Mouse (Mus musculus) urinary bladder, adult 2 months (tissue): ENCODE results near the gene Fam83f. TPM values are rescaled to one million over a fixed set of nuclear protein-coding genes. Genes with fewer than 3 reads are reported as not detected.
"Not testable (repeated sequence)": the region's sequence is repeated elsewhere in the genome, so short reads cannot be mapped to it uniquely, and the experiment has no call there.

ENCODE experiments used
- DNase-seq: peaks from one replicate; pipeline ENCODE4 v3.0.0; 2022; ENCODE audit warnings: low spot score
- polyA plus RNA-seq: library from polyadenylated mRNA; depleted of rRNA; stranded (reverse); fragments of >200 nt; gene quantifications from 2 replicates; pipeline ENCODE4 v1.2.3, GENCODE M21; 2012

Gene Fam83f
- polyA plus RNA-seq, 1 experiment: 19.9 TPM

- DNase-seq: peak; percentile 60
These were observed 34.3 kb downstream of the Fam83f start for GRCm38 (mm10) chr15:80705828-80706549.

DNA sequence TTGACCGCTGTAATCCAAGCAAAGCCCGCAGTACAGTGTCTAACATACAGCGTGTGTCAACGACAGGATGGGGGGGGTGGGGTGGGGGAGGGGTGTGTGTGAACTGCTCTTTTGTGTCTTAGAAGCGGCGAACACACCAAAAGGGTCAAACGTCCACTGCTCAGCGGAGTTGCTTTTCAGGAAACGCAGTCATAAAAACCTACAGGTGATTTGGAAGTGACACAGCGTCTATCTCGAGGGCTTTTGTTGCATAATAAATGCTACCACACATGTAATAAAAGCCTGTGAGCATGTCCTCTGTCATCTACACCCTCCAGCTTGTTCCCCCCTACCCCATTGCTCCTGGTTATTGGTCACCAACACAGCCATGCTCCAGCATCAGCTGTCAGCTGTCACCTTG, 34.9 kb downstream of the Fam83f start:
- no peak for DNase-seq

GRCm38 (mm10) chr15:80707088-80707487, 35.4 kb downstream of the Fam83f start:
- no peak for DNase-seq

- no peak for DNase-seq
These were observed 37.9 kb downstream of the Fam83f start for GRCm38 (mm10) chr15:80709593-80709992.

DNA sequence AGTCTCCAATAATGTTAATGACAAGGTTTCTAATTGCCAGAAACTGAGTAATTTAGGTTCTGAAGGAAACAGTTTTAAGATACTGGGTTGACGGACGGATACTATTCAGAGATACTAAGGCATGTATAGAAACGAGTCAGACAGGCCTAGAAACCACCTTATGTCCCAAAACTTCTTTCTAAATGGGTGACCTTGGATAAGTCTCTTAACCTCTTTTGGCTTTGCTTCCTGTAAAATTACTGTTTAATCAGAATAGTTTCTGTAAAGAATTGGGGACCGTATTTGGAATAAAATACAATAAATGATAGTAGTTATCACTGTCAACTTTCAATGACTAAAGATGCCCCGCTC, 38.6 kb downstream of the Fam83f start:
- DNase-seq: no peak

- peak; percentile 96 for DNase-seq
These were observed 39.1 kb downstream of the Fam83f start, which contains the start of gene Tnrc6b for GRCm38 (mm10) chr15:80710608-80711363. TSS of gene Tnrc6b (plus strand) at chr15:80711313.

DNA sequence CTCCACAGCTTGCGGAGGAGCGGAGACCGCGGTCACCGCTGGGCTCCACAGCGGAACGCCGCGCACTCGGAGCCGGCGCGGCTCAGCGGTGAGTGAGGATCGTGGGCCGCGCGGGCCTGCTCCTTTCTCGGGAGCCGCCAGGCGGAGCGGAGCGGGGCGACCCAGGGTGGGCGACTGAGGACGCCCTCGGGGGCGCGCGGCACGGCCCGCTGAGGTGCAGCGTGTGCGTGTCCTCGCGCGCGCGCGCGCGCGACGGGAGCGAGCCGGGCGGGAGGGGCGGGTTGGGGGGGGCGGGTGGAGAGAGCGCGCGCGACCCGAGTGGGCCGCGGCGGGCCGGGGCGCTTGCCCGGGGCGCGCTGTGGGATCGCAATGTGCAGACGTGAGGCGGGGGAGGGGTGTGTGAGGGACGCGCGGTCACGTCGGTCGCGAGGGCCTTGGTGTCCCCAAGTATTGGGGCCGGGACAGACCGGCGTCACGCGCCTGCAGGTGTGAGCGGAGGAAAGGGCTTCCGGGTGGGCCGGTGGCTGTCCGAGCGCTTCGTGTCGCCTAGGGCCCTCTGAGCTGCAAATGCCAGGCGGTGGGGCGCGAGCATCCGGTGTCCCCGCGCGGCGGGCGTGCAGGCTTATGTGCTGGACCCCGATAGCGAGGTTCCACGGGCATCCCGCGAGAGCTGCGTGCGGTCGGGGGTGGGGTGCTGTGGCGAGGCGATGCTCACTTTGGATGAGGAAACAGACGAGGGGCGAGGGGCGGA, 39.9 kb downstream of the Fam83f start:
- DNase-seq: no peak

GRCm38 (mm10) chr15:80714299-80714698, 42.7 kb downstream of the Fam83f start:
- no peak for DNase-seq

DNA sequence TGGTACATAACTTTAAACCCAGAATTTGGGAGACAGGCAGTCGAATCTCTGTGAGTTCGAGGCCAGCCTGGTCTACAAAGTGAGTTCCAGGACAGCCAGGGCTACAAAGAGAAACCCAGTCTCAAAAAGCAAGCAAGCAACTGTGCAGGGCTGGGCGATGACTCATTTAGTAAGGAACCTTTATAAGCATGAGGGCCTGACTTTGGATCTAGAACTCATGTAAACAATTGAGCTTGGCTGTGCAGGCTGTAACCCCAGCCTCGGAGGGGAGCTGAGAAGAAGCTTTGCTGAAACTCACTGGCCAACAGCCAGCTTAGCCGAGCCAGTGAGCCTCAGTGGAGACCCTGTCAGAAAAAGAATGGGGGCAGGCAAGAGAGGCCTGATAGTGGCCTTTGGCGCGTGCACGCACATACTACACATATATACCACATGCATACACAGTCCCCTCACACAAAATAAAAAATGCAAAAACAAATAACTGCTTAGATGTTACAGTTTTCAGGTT, 45.0 kb downstream of the Fam83f start:
- DNase-seq: no peak

DNA sequence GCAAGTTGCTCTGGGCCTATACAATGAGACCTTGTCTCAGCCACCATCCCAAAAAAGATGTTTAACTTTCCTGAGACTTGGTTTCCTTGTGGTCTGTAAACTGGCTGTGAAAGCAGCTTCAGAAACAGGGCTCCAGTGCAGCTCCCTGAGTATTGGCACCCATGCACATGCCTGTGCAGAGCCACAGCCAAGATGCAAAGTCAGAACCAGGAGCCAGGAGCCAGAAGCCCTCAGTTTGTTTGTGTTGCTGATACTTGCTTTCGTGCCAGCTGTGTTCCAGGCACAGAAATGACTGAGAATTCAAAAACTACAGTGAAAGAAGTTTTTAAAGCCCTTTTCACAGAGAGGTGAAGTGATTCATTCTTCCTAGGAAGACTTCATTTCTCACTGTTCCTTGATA, 45.8 kb downstream of the Fam83f start:
- no peak for DNase-seq

GRCm38 (mm10) chr15:80720249-80720648, 48.6 kb downstream of the Fam83f start:
- DNase-seq: no peak

GRCm38 (mm10) chr15:80721861-80722260, 50.2 kb downstream of the Fam83f start:
- DNase-seq: no peak

DNA sequence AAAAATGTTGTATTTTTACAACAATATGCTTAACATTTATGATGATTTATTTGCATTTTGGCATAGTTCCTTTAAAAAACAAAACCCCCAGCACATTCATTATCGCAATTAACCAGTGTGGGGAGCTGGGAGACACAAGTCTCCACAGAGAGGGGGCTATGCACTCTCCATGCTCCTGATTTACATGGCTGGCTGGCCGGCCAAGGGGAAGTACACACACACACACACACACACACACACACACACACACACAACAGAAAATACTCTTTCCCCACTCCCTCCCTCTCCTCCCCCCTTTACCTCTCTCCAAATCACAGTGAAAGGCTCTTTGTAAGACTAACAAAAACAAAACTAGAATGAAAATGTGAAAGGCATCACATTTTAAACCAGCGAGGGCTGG, 50.7 kb downstream of the Fam83f start:
- DNase-seq: no peak

DNA sequence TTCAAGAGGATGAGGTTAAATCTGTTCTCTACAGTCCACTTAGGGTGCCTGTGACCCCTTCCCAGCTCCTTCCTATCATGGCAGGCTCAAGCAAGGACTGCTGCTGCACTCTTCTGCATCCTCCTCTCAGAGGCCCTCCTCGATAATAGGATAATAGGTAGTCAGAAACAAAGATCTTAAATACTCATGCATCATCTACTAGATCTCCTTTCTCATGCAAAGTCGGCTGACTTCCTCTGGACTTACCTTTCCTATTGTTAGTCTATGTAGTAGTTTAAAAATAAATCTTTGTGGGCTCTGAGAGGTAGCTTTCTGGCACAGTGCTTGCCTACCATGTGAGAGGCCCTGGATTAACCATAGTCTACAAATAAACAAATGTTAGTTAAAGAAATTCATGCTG, 57.8 kb downstream of the Fam83f start:
- DNase-seq: no peak

GRCm38 (mm10) chr15:80731043-80731442, 59.4 kb downstream of the Fam83f start:
- DNase-seq: no peak

DNA sequence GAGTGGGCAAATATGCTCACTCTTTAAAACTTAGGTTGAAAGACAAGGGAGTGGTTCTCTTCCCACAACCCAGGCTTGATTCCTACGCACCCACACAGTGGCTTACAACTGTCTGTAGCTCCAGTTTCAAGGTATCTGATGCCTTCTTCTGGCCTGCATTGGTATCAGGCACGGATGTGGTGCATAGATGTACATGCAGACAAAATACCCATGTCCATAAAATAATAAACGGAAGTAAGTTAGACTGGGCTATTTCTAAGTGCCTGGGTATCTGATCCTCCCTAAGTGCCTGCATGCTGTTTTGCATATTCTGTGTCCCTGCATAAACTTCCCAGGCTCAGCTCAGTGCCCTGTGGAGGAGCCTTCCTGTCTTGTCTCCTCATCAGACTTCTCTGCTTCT, 59.9 kb downstream of the Fam83f start:
- DNase-seq: no peak

DNA sequence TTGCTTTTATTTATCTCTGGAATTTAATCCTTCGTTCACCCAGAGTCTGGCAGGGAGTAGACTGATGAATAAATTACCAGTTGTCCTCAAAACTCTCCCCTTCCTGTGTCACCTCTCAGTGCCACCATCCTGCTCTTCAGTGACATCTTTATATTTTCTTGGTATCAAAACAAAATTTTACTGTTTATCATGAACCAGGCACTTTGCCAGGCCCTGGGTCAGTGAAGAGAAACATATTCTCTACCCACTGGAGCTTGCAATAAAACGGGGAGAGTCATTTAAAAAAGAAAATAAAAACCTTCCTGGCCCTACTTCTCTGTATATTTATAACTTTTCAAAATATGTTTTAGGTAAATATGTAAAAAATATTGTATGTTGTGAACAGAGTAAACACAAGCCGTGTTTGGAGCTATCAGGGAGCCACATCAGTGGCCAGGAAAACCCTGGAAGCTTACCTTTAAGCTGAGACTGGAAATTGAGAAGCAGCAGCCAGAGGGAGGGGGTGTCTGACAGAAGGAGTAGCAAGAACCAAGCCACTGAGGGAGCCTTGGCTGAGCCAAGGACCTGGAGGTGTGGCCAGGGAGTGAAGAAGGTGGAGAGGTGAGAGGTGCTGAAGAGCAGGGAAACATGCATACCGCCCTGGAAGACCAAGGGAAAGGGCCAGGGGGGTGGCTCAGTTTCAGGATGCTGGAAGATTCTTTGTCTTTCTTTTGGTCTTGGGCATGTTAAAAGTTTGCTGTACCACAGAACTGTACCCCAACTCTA, 60.8 kb downstream of the Fam83f start:
- DNase-seq: no peak

DNA sequence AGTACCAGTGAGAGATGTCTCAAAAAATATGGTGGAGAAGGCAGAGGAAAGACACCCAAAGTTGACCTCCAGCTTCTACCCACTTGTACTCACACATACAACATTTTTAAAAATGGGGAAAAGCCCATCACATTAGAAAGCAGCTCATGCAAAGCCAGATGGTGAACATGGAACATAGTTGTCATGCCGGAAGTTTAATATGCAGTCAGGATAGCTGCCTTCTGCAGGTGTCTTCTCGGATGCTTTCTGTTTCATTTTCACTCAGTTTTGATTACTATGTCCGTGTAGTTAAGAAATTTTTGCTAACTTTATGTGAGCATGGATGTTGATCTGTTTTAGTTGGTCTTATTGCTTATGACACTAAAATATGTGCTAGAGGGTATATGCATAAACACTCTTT, 63.7 kb downstream of the Fam83f start:
- no peak for DNase-seq

DNA sequence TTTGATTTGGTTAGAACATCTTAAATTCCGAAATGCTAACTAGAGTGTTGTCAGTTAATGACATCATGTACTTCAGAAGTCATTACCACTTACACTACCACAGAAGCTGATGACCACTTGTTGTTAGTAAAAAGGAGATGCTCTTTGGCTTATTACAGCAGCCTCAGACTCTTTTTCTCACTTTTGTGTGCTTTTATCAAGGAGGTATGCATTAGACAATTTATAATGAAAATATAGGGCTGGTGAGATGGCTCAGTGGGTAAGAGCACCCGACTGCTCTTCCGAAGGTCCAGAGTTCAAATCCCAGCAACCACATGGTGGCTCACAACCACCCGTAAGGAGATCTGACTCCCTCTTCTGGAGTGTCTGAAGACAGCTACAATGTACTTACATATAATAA, 64.1 kb downstream of the Fam83f start:
- DNase-seq: not testable (repeated sequence)

- no peak for DNase-seq
These were observed 64.9 kb downstream of the Fam83f start for GRCm38 (mm10) chr15:80736553-80736952.

- no peak for DNase-seq
These were observed 66.6 kb downstream of the Fam83f start for GRCm38 (mm10) chr15:80738244-80738643.

- no peak for DNase-seq
These were observed 68.3 kb downstream of the Fam83f start for GRCm38 (mm10) chr15:80739972-80740371.
